Mouse (Mus musculus): ENCODE measurements around the gene Erap1. TPM values are rescaled to one million over a fixed set of nuclear protein-coding genes. Genes with fewer than 3 reads are reported as not detected.

The Erap1 gene
- polyA plus RNA-seq (2014; fragmentation: Illumina TruSeq; extraction: RNeasy Lipid Tissue Mini Kit (QIAGEN cat#74804); ENCODE audit: low read depth, low replicate concordance) = 19.3 TPM

GRCm38 (mm10) chr13:74638793-74639711, at the start of gene Erap1:
Gene Erap1, plus strand, starts transcription at chr13:74639568.

Other genes with a start within 250 kb of the Erap1 start
- gene Zfp72, start 248.7 kb upstream of the Erap1 start, polyA plus RNA-seq (2014; fragmentation: Illumina TruSeq; extraction: RNeasy Lipid Tissue Mini Kit (QIAGEN cat#74804); ENCODE audit: low read depth, low replicate concordance) = 3.4 TPM
- gene Ftl1-ps1, start 239.9 kb upstream of the Erap1 start, polyA plus RNA-seq (2014; fragmentation: Illumina TruSeq; extraction: RNeasy Lipid Tissue Mini Kit (QIAGEN cat#74804); ENCODE audit: low read depth, low replicate concordance) = 11.8 TPM
- gene Zfp825, start 145.6 kb upstream of the Erap1 start, polyA plus RNA-seq (2014; fragmentation: Illumina TruSeq; extraction: RNeasy Lipid Tissue Mini Kit (QIAGEN cat#74804); ENCODE audit: low read depth, low replicate concordance) = 10.8 TPM
- 109 TPM for gene Cast, start 169.2 kb downstream of the Erap1 start, polyA plus RNA-seq (2014; fragmentation: Illumina TruSeq; extraction: RNeasy Lipid Tissue Mini Kit (QIAGEN cat#74804); ENCODE audit: low read depth, low replicate concordance)

Measured in heart, adult 10 weeks (tissue).